Mouse (Mus musculus) heart, postnatal 10 days (tissue): Measurements from ENCODE around the gene Ptk7. TPM values are rescaled to one million over a fixed set of nuclear protein-coding genes. Genes with fewer than 3 reads are reported as not detected.

Experiments used
- DNase-seq, 2 experiments: peaks; one replicate each; pipeline ENCODE4 v3.0.0; 2021
- intact Hi-C: fragments of 180-260 bp; cut with DNase I; formaldehyde crosslinking; loops from one replicate; pipeline ENCODE4 v1.15.1; 2025
- total RNA-seq, 2 experiments: library from RNA; stranded (reverse); gene quantifications; 2 replicates each; pipeline ENCODE4 v1.2.3; 2021

The Ptk7 gene
- total RNA-seq, 2 experiments from 2014 or later, result 19.5 to 22.3 TPM

GRCm38 (mm10) chr17:46612820-46613219 lies 16.5 kb downstream of the Ptk7 start:
- no peak for DNase-seq
- intact Hi-C loops, result no loop called here

GRCm38 (mm10) chr17:46612189-46612588 lies 17.1 kb downstream of the Ptk7 start:
- intact Hi-C loops, result no loop called here
- DNase-seq, result no peak

GRCm38 (mm10) chr17:46611316-46611715 lies 18.0 kb downstream of the Ptk7 start:
- intact Hi-C loops, result no loop called here
- DNase-seq, result no peak

GRCm38 (mm10) chr17:46609721-46610514 lies 19.4 kb downstream of the Ptk7 start:
- peak in 1 of 2 experiments; percentile 55 for DNase-seq
- intact Hi-C loops, result no loop called here

- intact Hi-C loops, result no loop called here
- DNase-seq, result no peak
Measured at GRCm38 (mm10) chr17:46605987-46606386, 23.3 kb downstream of the Ptk7 start.

GRCm38 (mm10) chr17:46605126-46605525 lies 24.2 kb downstream of the Ptk7 start:
- intact Hi-C loops, result no loop called here
- DNase-seq, result no peak

- intact Hi-C loops, result loop anchor here (5.0 kb wide), 1 partner anchor 34 kb away; no protein-coding TSS in a partner anchor
- no peak for DNase-seq
Measured at GRCm38 (mm10) chr17:46603229-46603628, 26.1 kb downstream of the Ptk7 start.

GRCm38 (mm10) chr17:46602212-46602611 lies 27.1 kb downstream of the Ptk7 start:
- intact Hi-C loops, result loop anchor here (5.0 kb wide), 1 partner anchor 35 kb away; no protein-coding TSS in a partner anchor

GRCm38 (mm10) chr17:46600569-46600968 lies 28.7 kb downstream of the Ptk7 start:
- DNase-seq, result no peak
- intact Hi-C loops, result loop anchor here (5.0 kb wide), 1 partner anchor 37 kb away; no protein-coding TSS in a partner anchor

More at GRCm38 (mm10) chr17:46602212-46602611, 27.1 kb downstream of the Ptk7 start:
- peak; percentile 38 to 44 for DNase-seq

- intact Hi-C loops, result no loop called here
- no peak for DNase-seq
Measured at GRCm38 (mm10) chr17:46598963-46599362, 30.3 kb downstream of the Ptk7 start.

GRCm38 (mm10) chr17:46597956-46598355 lies 31.3 kb downstream of the Ptk7 start:
- DNase-seq, result no peak
- intact Hi-C loops, result no loop called here

GRCm38 (mm10) chr17:46595336-46595735 lies 34.0 kb downstream of the Ptk7 start:
- no peak for DNase-seq
- intact Hi-C loops, result no loop called here

GRCm38 (mm10) chr17:46594606-46595005 lies 34.7 kb downstream of the Ptk7 start:
- DNase-seq, result no peak
- intact Hi-C loops, result no loop called here

GRCm38 (mm10) chr17:46593124-46593523 lies 36.2 kb downstream of the Ptk7 start:
- intact Hi-C loops, result no loop called here
- no peak for DNase-seq

- intact Hi-C loops, result no loop called here
- peak; percentile 34 to 37 for DNase-seq
Measured at GRCm38 (mm10) chr17:46591406-46591805, 37.9 kb downstream of the Ptk7 start.

GRCm38 (mm10) chr17:46590439-46590838 lies 38.9 kb downstream of the Ptk7 start:
- DNase-seq, result no peak
- intact Hi-C loops, result no loop called here

GRCm38 (mm10) chr17:46589635-46590314 lies 39.5 kb downstream of the Ptk7 start:
- intact Hi-C loops, result loop anchor here (1.0 kb wide), 1 partner anchor 64 kb away; no protein-coding TSS in a partner anchor
- DNase-seq, result no peak

GRCm38 (mm10) chr17:46588913-46589312 lies 40.4 kb downstream of the Ptk7 start:
- intact Hi-C loops, result loop anchor here (1.0 kb wide), 1 partner anchor 64 kb away; no protein-coding TSS in a partner anchor
- no peak for DNase-seq

- intact Hi-C loops, result no loop called here
- no peak for DNase-seq
Measured at GRCm38 (mm10) chr17:46588173-46588572, 41.1 kb downstream of the Ptk7 start.

- DNase-seq, result no peak
- intact Hi-C loops, result no loop called here
Measured at GRCm38 (mm10) chr17:46586327-46586726, 43.0 kb downstream of the Ptk7 start.

GRCm38 (mm10) chr17:46578650-46579049 lies 50.7 kb downstream of the Ptk7 start:
- DNase-seq, result no peak
- intact Hi-C loops, result no loop called here

- peak in 1 of 2 experiments; percentile 40 for DNase-seq
- intact Hi-C loops, result no loop called here
Measured at GRCm38 (mm10) chr17:46576070-46576469, 53.2 kb downstream of the Ptk7 start.
